Mouse (Mus musculus): ENCODE measurements around the gene Ipo9. TPM values are rescaled to one million over a fixed set of nuclear protein-coding genes. Genes with fewer than 3 reads are reported as not detected.
"Not testable (repeated sequence)": the region's sequence is repeated elsewhere in the genome, so short reads cannot be mapped to it uniquely, and the experiment has no call there.

Gene Ipo9
- polyA plus RNA-seq, 1 experiment, result 55.6 TPM

DNA sequence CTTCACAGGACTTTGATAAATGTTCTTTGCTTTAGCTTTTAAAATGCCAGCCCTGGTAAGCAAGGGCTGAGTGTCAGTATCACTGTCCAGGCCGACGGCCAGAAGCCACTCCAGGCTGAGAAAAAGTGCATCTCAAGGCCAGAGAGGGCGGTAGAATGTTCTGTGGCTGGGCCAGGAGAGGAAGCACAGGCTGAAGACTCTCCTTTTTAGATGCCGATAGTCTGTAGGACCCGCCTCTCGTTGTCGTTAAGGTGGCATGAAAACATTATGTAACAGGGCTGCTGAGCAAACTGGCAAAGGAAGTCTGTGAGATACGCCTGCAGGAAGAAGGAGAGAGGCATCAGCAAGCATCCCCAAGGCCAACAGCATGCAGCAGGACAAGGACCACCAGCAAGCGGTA, 45.1 kb downstream of the Ipo9 start:
- Histone ChIP-seq H3K27me3 (ENCODE audit: control insufficient read depth, insufficient read depth, low read length) (no peaks in the 10 kb centered on the region), H3K27ac (ENCODE audit: insufficient read depth, low read length) (no peak overlapping the region), H3K4me3 (ENCODE audit: extremely low read depth, insufficient read depth, insufficient read length) (no peak overlapping the region), H3K36me3 (ENCODE audit: control insufficient read depth, insufficient read depth, low read length) (peaks cover 44% of the 10 kb centered on the region), H3K4me1 (ENCODE audit: control insufficient read depth, insufficient read depth, insufficient read length) (no peaks in the 10 kb centered on the region)
- DNase-seq (ENCODE audit: low read depth in 1 of 2, low spot score in 2 of 2), result no peak
- TF ChIP-seq CTCF (IDR thresholded peaks at IDR 0.05; ENCODE audit: extremely low read depth, insufficient read depth, insufficient read length, insufficient replicate concordance), result no peak
- WGBS, result 85% methylated on average over 9 of the region's 9 CpGs

DNA sequence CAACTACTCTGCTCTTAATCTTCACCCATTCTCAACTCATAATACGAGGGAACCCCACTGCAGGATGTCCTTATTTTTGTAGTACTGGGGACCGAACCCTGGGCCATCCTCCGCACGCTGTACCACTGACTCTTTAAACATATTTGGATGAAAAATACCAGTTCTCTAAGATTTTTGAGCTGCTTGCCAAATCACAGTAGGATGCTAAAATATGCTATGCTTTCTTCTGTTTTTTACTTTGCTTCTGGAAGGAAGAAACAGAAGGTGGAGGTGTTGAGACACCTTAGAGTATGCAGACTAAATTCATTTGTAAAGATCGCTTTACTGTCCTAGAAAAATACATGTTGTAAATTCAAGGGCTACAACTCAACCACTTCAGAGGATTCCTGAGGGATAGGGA, 46.1 kb downstream of the Ipo9 start:
- Histone ChIP-seq H3K36me3 (ENCODE audit: control insufficient read depth, insufficient read depth, low read length) (peaks cover 38% of the 10 kb centered on the region), H3K27me3 (ENCODE audit: control insufficient read depth, insufficient read depth, low read length) (no peaks in the 10 kb centered on the region), H3K4me3 (ENCODE audit: extremely low read depth, insufficient read depth, insufficient read length) (no peak overlapping the region), H3K4me1 (ENCODE audit: control insufficient read depth, insufficient read depth, insufficient read length) (no peaks in the 10 kb centered on the region), H3K27ac (ENCODE audit: insufficient read depth, low read length) (no peak overlapping the region)
- WGBS, result 98% methylated on average over 5 of the region's 5 CpGs
- TF ChIP-seq POLR2A (IDR thresholded peaks at IDR 0.05; ENCODE audit: low read depth, low read length) (no peak), CTCF (IDR thresholded peaks at IDR 0.05; ENCODE audit: extremely low read depth, insufficient read depth, insufficient read length, insufficient replicate concordance) (no peak)
- no peak for DNase-seq (ENCODE audit: low read depth in 1 of 2, low spot score in 2 of 2)

DNA sequence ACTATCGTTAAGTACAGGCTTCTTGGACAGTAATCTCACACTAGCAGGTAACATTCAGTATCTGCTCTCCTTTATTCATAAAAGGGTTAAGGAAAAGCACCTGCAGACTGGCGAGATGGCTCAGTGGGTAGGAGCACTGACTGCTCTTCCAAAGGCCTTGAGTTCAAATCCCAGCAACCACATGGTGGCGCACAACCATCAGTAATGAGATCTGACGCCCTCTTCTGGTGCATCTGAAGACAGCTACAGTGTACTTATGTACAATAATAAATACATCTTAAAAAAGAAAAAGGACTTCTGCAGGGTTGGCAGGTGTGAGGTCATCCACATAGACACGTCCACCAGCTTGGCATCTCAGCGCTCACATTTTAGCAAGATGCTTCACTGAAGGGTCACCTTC, 48.7 kb downstream of the Ipo9 start:
- 88% methylated on average over 6 of the region's 6 CpGs for WGBS
- not testable (repeated sequence) for H3K4me3 ChIP-seq (ENCODE audit: extremely low read depth, insufficient read depth, insufficient read length); DNase-seq (ENCODE audit: low read depth in 1 of 2, low spot score in 2 of 2)

DNA sequence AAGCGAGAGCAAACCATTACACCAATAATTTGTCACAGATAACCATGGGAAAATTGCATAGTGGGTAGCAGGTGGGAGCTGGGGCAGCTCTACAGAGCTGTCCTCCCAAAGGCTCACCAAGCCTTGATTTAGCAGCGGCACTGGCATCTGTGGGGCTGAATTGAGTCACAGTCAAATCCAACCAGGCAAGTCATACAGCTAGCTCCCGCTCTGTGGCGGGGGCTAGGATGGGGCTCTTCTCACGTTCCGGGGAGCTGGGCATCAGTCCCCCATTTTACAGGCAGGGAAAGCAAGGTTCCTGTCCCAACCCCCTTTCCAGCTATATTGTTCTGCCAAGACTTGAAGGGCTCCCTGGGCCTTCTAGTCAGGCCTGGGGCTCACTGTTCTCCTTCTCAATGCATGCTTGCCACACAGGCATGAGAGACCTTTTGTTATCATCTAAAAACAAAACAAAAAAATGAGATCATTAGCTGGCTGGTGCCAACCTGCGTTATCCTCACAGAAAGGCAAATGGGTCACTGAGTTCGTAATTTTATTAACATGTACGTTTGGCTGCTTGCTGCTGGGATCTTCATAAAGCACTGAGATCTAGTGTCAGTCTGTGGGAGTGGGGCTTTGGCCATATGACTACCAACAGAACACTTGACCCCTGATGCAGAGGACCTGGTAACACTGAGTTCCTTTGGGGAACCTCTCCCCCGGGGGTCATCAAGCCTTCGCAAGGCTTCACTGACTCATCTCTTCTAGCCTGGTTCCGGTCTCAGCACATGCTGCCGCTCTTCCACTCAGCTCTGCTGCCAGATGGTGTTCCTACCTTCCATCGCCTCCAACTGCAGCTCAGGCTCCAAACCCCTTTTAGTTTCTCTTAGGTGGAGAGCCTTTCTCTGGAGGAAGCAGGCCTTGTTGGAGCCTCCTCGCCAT, 50.0 kb downstream of the Ipo9 start:
- 83% methylated on average over 15 of the region's 15 CpGs for WGBS

More for the DNA sequence above, 48.7 kb downstream of the Ipo9 start:
- H3K4me1 ChIP-seq (ENCODE audit: control insufficient read depth, insufficient read depth, insufficient read length); H3K27ac ChIP-seq (ENCODE audit: insufficient read depth, low read length); H3K27me3 ChIP-seq (ENCODE audit: control insufficient read depth, insufficient read depth, low read length): not testable (repeated sequence)
- peaks cover 20% of the 10 kb centered on the region for H3K36me3 ChIP-seq (ENCODE audit: control insufficient read depth, insufficient read depth, low read length)

DNA sequence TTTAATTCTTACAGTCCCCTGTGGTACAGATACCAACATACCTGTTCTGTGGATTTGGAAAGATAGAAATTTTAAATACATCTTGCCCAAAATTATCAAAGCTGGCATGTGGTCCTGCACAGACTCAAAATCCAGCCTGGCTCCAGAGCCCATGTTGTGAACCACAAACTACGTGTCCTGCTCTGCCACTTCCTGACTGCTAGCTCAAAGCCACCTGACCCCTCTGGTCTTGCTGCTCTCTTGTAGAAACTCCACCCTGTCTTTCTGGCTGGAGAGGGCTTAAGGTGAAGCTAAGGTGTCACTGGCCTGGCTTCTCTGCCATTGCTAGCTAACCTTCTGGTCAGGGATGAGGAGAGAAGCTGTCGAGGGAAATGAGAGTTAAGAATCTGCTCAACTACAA, 51.3 kb downstream of the Ipo9 start:
- WGBS, result 32% methylated on average over 2 of the region's 2 CpGs
- TF ChIP-seq POLR2A (IDR thresholded peaks at IDR 0.05; ENCODE audit: low read depth, low read length) (no peak), CTCF (IDR thresholded peaks at IDR 0.05; ENCODE audit: extremely low read depth, insufficient read depth, insufficient read length, insufficient replicate concordance) (no peak)
- H3K27me3 ChIP-seq (ENCODE audit: control insufficient read depth, insufficient read depth, low read length), result peaks cover 3% of the 10 kb centered on the region; the same call in 1 of the 2 replicates
- no peak overlapping the region for H3K27ac ChIP-seq (ENCODE audit: insufficient read depth, low read length)
- H3K4me3 ChIP-seq (ENCODE audit: extremely low read depth, insufficient read depth, insufficient read length), result no peak overlapping the region
- no peak for DNase-seq (ENCODE audit: low read depth in 1 of 2, low spot score in 2 of 2)
- H3K36me3 ChIP-seq (ENCODE audit: control insufficient read depth, insufficient read depth, low read length), result peaks cover 6% of the 10 kb centered on the region; the same call in 1 of the 2 replicates
- no peaks in the 10 kb centered on the region for H3K4me1 ChIP-seq (ENCODE audit: control insufficient read depth, insufficient read depth, insufficient read length)

More for the DNA sequence above, 50.0 kb downstream of the Ipo9 start:
- no peak for DNase-seq (ENCODE audit: low read depth in 1 of 2, low spot score in 2 of 2)
- no peak overlapping the region for H3K27ac ChIP-seq (ENCODE audit: insufficient read depth, low read length)
- H3K36me3 ChIP-seq (ENCODE audit: control insufficient read depth, insufficient read depth, low read length), result peaks cover 12% of the 10 kb centered on the region
- no peak for TF ChIP-seq CTCF (IDR thresholded peaks at IDR 0.05; ENCODE audit: extremely low read depth, insufficient read depth, insufficient read length, insufficient replicate concordance)
- no peak for TF ChIP-seq POLR2A (IDR thresholded peaks at IDR 0.05; ENCODE audit: low read depth, low read length)
- H3K4me3 ChIP-seq (ENCODE audit: extremely low read depth, insufficient read depth, insufficient read length), result no peak overlapping the region
- no peaks in the 10 kb centered on the region for H3K4me1 ChIP-seq (ENCODE audit: control insufficient read depth, insufficient read depth, insufficient read length)
- no peaks in the 10 kb centered on the region for H3K27me3 ChIP-seq (ENCODE audit: control insufficient read depth, insufficient read depth, low read length)

DNA sequence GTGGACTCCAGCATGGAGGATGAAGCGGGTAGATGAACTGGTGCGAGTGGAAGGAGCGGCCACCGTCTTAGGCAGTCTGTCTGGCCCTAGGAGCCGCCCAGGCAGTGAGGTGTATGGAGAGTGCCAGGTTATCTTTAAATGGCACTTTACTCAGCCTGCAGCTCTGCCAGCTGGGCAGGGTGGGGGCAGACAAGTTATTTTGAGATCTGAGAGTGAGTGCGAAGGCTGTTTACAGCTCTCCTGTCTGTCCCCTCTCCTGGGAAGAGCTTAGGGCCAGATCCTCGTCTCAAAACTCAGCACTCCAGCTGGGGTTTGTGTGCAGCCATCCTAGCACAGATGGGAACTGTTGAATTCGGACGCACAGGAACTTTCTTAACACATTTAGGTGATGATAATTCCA, 51.7 kb downstream of the Ipo9 start:
- DNase-seq (ENCODE audit: low read depth in 1 of 2, low spot score in 2 of 2), result no peak
- no peak for TF ChIP-seq POLR2A (IDR thresholded peaks at IDR 0.05; ENCODE audit: low read depth, low read length)
- no peak for TF ChIP-seq CTCF (IDR thresholded peaks at IDR 0.05; ENCODE audit: extremely low read depth, insufficient read depth, insufficient read length, insufficient replicate concordance)
- 66% methylated on average over 9 of the region's 9 CpGs for WGBS
- Histone ChIP-seq H3K27me3 (ENCODE audit: control insufficient read depth, insufficient read depth, low read length) (peaks cover 3% of the 10 kb centered on the region; the same call in 1 of the 2 replicates), H3K36me3 (ENCODE audit: control insufficient read depth, insufficient read depth, low read length) (peaks cover 2% of the 10 kb centered on the region; the same call in 1 of the 2 replicates), H3K4me3 (ENCODE audit: extremely low read depth, insufficient read depth, insufficient read length) (no peak overlapping the region), H3K27ac (ENCODE audit: insufficient read depth, low read length) (no peak overlapping the region), H3K4me1 (ENCODE audit: control insufficient read depth, insufficient read depth, insufficient read length) (no peaks in the 10 kb centered on the region)
